Mouse (Mus musculus): ENCODE data around the gene Trim16. TPM values are rescaled to one million over a fixed set of nuclear protein-coding genes. Genes with fewer than 3 reads are reported as not detected.
A peak's percentile ranks its signal among the peaks of the same experiment; 100 is the strongest.

The Trim16 gene
- polyA plus RNA-seq, 1 experiment from 2014 or later: 5.7 TPM

DNA sequence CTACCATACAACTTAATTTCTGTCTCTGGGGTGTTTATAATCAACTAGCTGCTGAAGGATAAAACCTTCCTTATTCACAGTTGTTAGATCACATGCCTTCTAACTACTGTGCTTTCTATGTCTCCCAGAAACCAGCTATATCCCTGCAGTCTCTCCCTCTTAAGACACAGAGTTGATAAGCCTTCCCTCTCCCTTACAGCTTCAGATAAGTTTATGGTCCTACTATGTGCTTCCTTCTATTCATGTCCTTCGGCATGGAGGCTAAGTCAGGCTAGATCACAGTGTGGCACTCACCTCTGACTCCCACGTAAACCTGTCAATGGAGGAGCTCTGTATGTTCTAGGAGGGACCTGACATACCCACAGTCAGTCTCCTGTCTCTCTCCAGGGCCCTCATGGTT is 10.4 kb downstream of the Trim16 start:
- no peak overlapping the region for H3K4me2 ChIP-seq
- no peak overlapping the region for H3K27ac ChIP-seq (replicated peaks)
- no peak for ATAC-seq (ENCODE audit: extremely low read depth, insufficient number of reproducible peaks, low FRiP score, low TSS enrichment)
- H3K9me3 ChIP-seq: no peaks in the 10 kb centered on the region
- H3K27me3 ChIP-seq (replicated peaks): no peaks in the 10 kb centered on the region
- peaks cover 19% of the 10 kb centered on the region for H3K36me3 ChIP-seq
- H3K4me3 ChIP-seq: no peak overlapping the region
- no peak overlapping the region for H3K9ac ChIP-seq
- 68% methylated on average over 2 of the region's 2 CpGs for WGBS
- no peaks in the 10 kb centered on the region for H3K4me1 ChIP-seq

- H3K4me2 ChIP-seq: no peak overlapping the region
- H3K9me3 ChIP-seq: no peaks in the 10 kb centered on the region
- no peaks in the 10 kb centered on the region for H3K27me3 ChIP-seq (replicated peaks)
- no peak overlapping the region for H3K9ac ChIP-seq
- no peaks in the 10 kb centered on the region for H3K4me1 ChIP-seq
- no peak overlapping the region for H3K4me3 ChIP-seq
- H3K27ac ChIP-seq (replicated peaks): no peak overlapping the region
- ATAC-seq (ENCODE audit: extremely low read depth, insufficient number of reproducible peaks, low FRiP score, low TSS enrichment): no peak
- peaks cover 25% of the 10 kb centered on the region for H3K36me3 ChIP-seq
These were observed 11.9 kb downstream of the Trim16 start for GRCm38 (mm10) chr11:62831906-62832305.

DNA sequence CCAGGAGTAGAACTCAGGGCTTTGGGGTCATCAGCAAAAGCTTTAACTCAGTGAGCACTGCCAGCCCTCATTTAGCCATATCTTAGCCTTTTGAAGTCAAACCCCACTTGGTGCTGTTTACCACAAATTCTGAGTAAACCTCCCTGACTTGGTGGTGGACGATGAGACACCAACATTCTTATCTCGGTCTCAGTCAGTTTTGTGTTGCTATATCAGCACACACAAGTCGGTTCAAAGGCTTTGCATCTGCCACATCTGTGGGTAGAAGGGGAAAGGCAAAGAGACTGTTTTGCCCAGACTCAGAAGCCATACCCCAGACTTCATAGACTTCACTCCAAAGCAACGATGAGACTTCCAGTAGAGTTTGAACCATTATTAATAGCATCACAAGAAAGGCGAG is 24.5 kb downstream of the Trim16 start:
- peaks cover 16% of the 10 kb centered on the region for H3K36me3 ChIP-seq
- H3K9ac ChIP-seq: no peak overlapping the region
- H3K9me3 ChIP-seq: no peaks in the 10 kb centered on the region
- ATAC-seq (ENCODE audit: extremely low read depth, insufficient number of reproducible peaks, low FRiP score, low TSS enrichment): no peak
- 70% methylated on average over 5 of the region's 5 CpGs for WGBS
- no peak overlapping the region for H3K27ac ChIP-seq (replicated peaks)
- no peak overlapping the region for H3K4me3 ChIP-seq
- H3K4me2 ChIP-seq: no peak overlapping the region
- H3K4me1 ChIP-seq: peaks cover 10% of the 10 kb centered on the region
- no peaks in the 10 kb centered on the region for H3K27me3 ChIP-seq (replicated peaks)

GRCm38 (mm10) chr11:62845730-62846129 is 25.7 kb downstream of the Trim16 start:
- H3K4me1 ChIP-seq: peaks cover 10% of the 10 kb centered on the region
- no peak overlapping the region for H3K4me3 ChIP-seq
- no peak overlapping the region for H3K4me2 ChIP-seq
- peaks cover 5% of the 10 kb centered on the region for H3K36me3 ChIP-seq
- no peaks in the 10 kb centered on the region for H3K27me3 ChIP-seq (replicated peaks)
- H3K27ac ChIP-seq (replicated peaks): no peak overlapping the region
- 67% methylated on average over 3 of the region's 3 CpGs for WGBS
- no peak overlapping the region for H3K9ac ChIP-seq
- H3K9me3 ChIP-seq: no peaks in the 10 kb centered on the region
- ATAC-seq (ENCODE audit: extremely low read depth, insufficient number of reproducible peaks, low FRiP score, low TSS enrichment): no peak

- Histone ChIP-seq H3K4me2 (peak within 1 kb of the TSS; percentile 57), H3K4me3 (peak within 1 kb of the TSS; percentile 29), H3K36me3 (no peaks in the 10 kb centered on the region), H3K4me1 (peaks cover 10% of the 10 kb centered on the region), H3K27me3 (replicated peaks) (no peaks in the 10 kb centered on the region), H3K9ac (peak within 1 kb of the TSS; percentile 62), H3K9me3 (no peaks in the 10 kb centered on the region), H3K27ac (replicated peaks) (no peak within 1 kb of the TSS)
- WGBS: 40% methylated on average over 12 of the region's 12 CpGs
- no peak for ATAC-seq (ENCODE audit: extremely low read depth, insufficient number of reproducible peaks, low FRiP score, low TSS enrichment)
These were observed 27.1 kb downstream of the Trim16 start, which contains the start of gene Fbxw10 for GRCm38 (mm10) chr11:62846961-62847654. Gene Fbxw10, plus strand, starts transcription at chr11:62847069.

- Histone ChIP-seq H3K36me3 (no peaks in the 10 kb centered on the region), H3K27ac (replicated peaks) (no peak overlapping the region), H3K4me2 (no peak overlapping the region), H3K9me3 (no peaks in the 10 kb centered on the region), H3K9ac (no peak overlapping the region), H3K4me1 (peaks cover 10% of the 10 kb centered on the region), H3K4me3 (no peak overlapping the region), H3K27me3 (replicated peaks) (no peaks in the 10 kb centered on the region)
- no peak for ATAC-seq (ENCODE audit: extremely low read depth, insufficient number of reproducible peaks, low FRiP score, low TSS enrichment)
- 53% methylated on average over 4 of the region's 4 CpGs for WGBS
These were observed 27.7 kb downstream of the Trim16 start for GRCm38 (mm10) chr11:62847655-62848191.

DNA sequence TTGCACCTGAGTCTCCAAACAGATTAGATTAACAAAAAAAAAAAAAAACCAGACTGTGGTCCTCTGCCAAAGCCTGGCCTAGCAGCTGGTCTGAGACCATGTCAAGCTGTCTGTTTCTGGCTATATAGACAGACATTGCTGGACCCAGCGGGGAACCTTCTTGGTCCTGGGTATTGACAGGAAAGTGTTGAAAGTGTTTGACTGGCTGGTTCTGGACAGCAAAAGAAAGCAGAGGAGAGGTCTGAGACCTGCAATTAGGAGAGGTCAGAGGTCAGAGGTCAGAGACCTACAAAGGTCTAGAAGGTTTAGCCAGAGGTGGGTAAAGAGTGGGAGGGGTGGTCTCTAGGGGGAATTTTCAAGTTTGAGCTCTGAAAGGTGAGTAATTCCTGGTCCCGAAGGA is 28.3 kb downstream of the Trim16 start:
- H3K4me1 ChIP-seq: peaks cover 10% of the 10 kb centered on the region
- H3K9me3 ChIP-seq: no peaks in the 10 kb centered on the region
- H3K27ac ChIP-seq (replicated peaks): no peak overlapping the region
- H3K4me2 ChIP-seq: no peak overlapping the region
- no peaks in the 10 kb centered on the region for H3K27me3 ChIP-seq (replicated peaks)
- no peak for ATAC-seq (ENCODE audit: extremely low read depth, insufficient number of reproducible peaks, low FRiP score, low TSS enrichment)
- WGBS: 48% methylated on average over 2 of the region's 2 CpGs
- H3K4me3 ChIP-seq: no peak overlapping the region
- H3K36me3 ChIP-seq: no peaks in the 10 kb centered on the region
- H3K9ac ChIP-seq: no peak overlapping the region

DNA sequence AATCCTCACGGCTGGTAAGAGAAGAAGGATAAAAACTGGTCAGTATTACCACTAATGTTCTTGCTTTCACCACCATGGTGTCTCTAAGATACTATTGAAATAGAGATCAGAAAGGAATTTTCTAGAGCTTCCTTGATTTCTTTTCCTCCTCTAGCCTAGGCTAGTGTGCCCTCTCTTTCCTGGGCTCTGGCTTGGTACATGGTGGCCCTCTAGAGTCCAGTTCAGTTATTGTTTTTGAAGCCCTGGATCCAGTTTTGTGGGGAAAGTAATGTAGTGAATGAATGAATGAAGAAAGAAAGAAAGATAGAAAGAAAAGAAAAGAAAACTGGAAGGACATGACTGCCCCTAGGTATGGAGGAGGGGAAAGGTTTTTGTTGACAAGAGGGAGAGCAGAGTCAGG is 31.2 kb downstream of the Trim16 start:
- H3K4me1 ChIP-seq: peaks cover 10% of the 10 kb centered on the region
- H3K9ac ChIP-seq: no peak overlapping the region
- no peaks in the 10 kb centered on the region for H3K36me3 ChIP-seq
- no peak overlapping the region for H3K4me2 ChIP-seq
- no peak overlapping the region for H3K4me3 ChIP-seq
- WGBS: 96% methylated on average over 1 of the region's 1 CpGs
- no peak for ATAC-seq (ENCODE audit: extremely low read depth, insufficient number of reproducible peaks, low FRiP score, low TSS enrichment)
- no peak overlapping the region for H3K27ac ChIP-seq (replicated peaks)
- H3K9me3 ChIP-seq: no peaks in the 10 kb centered on the region
- H3K27me3 ChIP-seq (replicated peaks): no peaks in the 10 kb centered on the region

DNA sequence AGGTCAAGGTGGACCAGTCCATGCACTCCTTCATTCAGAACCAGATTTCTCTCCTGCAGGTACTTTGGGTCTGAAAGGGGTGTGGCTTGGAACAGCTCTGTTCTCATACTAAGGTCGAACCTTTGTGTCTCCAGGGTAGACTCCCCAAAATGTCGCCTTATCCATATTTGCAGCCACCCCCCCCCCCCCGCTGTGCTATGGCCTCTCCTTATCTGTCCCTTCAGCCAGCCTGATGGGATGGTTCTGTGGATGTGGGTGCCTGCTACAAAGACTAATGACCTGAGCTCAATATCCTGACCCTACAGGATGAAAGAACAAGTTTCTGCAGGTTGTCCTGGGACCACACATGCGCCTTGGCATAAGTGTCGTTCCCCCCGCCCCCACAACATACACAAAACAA is 33.3 kb downstream of the Trim16 start:
- ATAC-seq (ENCODE audit: extremely low read depth, insufficient number of reproducible peaks, low FRiP score, low TSS enrichment): no peak
- no peak overlapping the region for H3K4me2 ChIP-seq
- 77% methylated on average over 6 of the region's 6 CpGs for whole genome bisulfite sequencing

GRCm38 (mm10) chr11:62865562-62865961 is 45.5 kb downstream of the Trim16 start:
- no peak for ATAC-seq (ENCODE audit: extremely low read depth, insufficient number of reproducible peaks, low FRiP score, low TSS enrichment)
- Histone ChIP-seq H3K36me3 (no peaks in the 10 kb centered on the region), H3K4me3 (no peak overlapping the region), H3K9ac (no peak overlapping the region), H3K9me3 (no peaks in the 10 kb centered on the region), H3K4me2 (no peak overlapping the region), H3K27me3 (replicated peaks) (no peaks in the 10 kb centered on the region), H3K4me1 (no peaks in the 10 kb centered on the region), H3K27ac (replicated peaks) (no peak overlapping the region)
- WGBS: 61% methylated on average over 4 of the region's 4 CpGs

More for the DNA sequence above, 33.3 kb downstream of the Trim16 start:
- no peaks in the 10 kb centered on the region for H3K36me3 ChIP-seq
- H3K4me3 ChIP-seq: no peak overlapping the region
- no peak overlapping the region for H3K27ac ChIP-seq (replicated peaks)
- H3K27me3 ChIP-seq (replicated peaks): no peaks in the 10 kb centered on the region
- no peaks in the 10 kb centered on the region for H3K4me1 ChIP-seq
- no peaks in the 10 kb centered on the region for H3K9me3 ChIP-seq
- no peak overlapping the region for H3K9ac ChIP-seq

DNA sequence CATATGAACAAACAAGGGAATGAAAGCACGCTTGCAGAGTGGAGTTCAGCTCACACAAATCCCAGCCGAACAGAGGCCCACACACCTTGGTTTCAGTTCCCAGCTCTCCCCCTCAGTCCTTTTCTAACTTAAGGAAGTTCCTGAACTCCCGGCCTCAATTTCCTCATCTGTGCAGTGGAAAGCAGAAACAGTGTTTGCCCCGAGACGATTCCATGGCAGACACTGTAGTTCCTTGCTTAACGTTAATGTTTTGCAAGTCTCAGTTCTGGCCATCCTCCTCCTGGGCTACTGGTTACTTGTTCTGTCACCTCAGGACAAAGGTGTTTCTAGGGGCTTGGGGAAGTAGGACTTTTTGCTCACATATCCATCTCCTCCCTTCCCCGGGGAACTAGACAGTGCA is 46.7 kb downstream of the Trim16 start:
- ATAC-seq (ENCODE audit: extremely low read depth, insufficient number of reproducible peaks, low FRiP score, low TSS enrichment): no peak
- Histone ChIP-seq H3K9ac (no peak overlapping the region), H3K4me1 (no peaks in the 10 kb centered on the region), H3K27ac (replicated peaks) (no peak overlapping the region), H3K36me3 (no peaks in the 10 kb centered on the region), H3K9me3 (no peaks in the 10 kb centered on the region), H3K4me3 (no peak overlapping the region), H3K4me2 (no peak overlapping the region), H3K27me3 (replicated peaks) (no peaks in the 10 kb centered on the region)
- WGBS: 75% methylated on average over 7 of the region's 7 CpGs

GRCm38 (mm10) chr11:62869201-62869600 is 49.2 kb downstream of the Trim16 start:
- Histone ChIP-seq H3K27me3 (replicated peaks) (0 out of 2 replicates have a peak, but pooled peaks cover 4% of the 10 kb centered on the region), H3K4me3 (no peak overlapping the region), H3K36me3 (no peaks in the 10 kb centered on the region), H3K4me1 (no peaks in the 10 kb centered on the region), H3K27ac (replicated peaks) (no peak overlapping the region), H3K9ac (no peak overlapping the region), H3K4me2 (no peak overlapping the region), H3K9me3 (no peaks in the 10 kb centered on the region)
- ATAC-seq (ENCODE audit: extremely low read depth, insufficient number of reproducible peaks, low FRiP score, low TSS enrichment): no peak
- WGBS: 72% methylated on average over 5 of the region's 5 CpGs

Measured in heart, embryonic 13.5 days (tissue).